Mouse (Mus musculus): ENCODE results near the gene Nbr1.
A peak's percentile ranks its signal among the peaks of the same experiment; 100 is the strongest.

DNA sequence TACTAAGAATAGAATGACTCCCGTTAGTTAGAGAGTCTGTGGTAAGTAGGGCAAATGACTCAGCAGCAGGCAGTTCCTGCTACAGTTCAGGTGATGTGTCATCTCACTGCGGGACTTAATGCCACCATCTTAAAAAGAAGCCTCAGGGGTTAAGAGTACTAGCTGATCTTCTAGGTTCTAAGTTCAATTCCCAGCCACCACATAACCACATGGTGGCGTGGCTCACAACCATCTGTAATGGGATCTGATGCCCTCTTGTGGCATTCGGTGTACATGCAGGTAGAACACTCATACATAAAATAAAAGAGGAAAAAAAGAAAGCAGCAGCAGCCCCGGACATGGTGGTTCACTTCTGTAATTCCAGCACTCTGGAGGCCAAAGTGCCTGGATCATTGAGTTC is 10.4 kb downstream of the Nbr1 start:
- TF ChIP-seq CTCF (IDR thresholded peaks at IDR 0.05; ENCODE audit: low read depth) = peak; percentile 86
- no peak for TF ChIP-seq EP300 (IDR thresholded peaks at IDR 0.05; ENCODE audit: low read depth)

Measured in heart, postnatal 0 days (tissue).